ENCODE assay signal across 7 mouse cellular contexts in genomic region chr12:69241405-69241770, GRCm38 (mm10). TPM values are rescaled to one million over a fixed set of nuclear protein-coding genes. Genes with fewer than 3 reads are reported as not detected.
DNase-seq lines count a peak whose midpoint lies in the region; ATAC-seq and TF ChIP-seq lines count a peak whose summit lies in the region.

No protein-coding gene starts in this region.

- no peak for ATAC-seq in lung, embryonic 14.5 days (ENCODE audit: insufficient read depth)
- ATAC-seq in limb, embryonic 12.5 days (ENCODE audit: insufficient number of reproducible peaks, insufficient read depth, low FRiP score, low TSS enrichment, low read depth) = 0 out of 2 replicates have a peak, but pooled peaks have one; percentile 7

- WGBS in lung, embryonic 14.5 days = 0% methylated on average over 3 of the region's 3 CpGs
- WGBS in limb, embryonic 12.5 days = 0% methylated on average over 3 of the region's 3 CpGs
- 0% methylated on average over 3 of the region's 3 CpGs for WGBS in small intestine, adult 2 months

- no peaks in the 10 kb centered on the region for H3K4me1 ChIP-seq in lung, embryonic 14.5 days (ENCODE audit: insufficient read depth)
- H3K4me1 ChIP-seq in embryonic fibroblast, embryonic 13.5 days (ENCODE audit: control insufficient read depth, insufficient read depth, low read length) = no peaks in the 10 kb centered on the region; the same call in none of the 2 replicates
- H3K4me1 ChIP-seq in limb, embryonic 12.5 days (replicated peaks) = peaks cover 9% of the 10 kb centered on the region
- H3K4me1 ChIP-seq in small intestine, adult 2 months (ENCODE audit: control insufficient read depth, insufficient read depth, insufficient read length, low read length) = no peaks in the 10 kb centered on the region

- no peaks in the 10 kb centered on the region for H3K36me3 ChIP-seq in lung, embryonic 14.5 days (ENCODE audit: insufficient read depth)
- H3K36me3 ChIP-seq in limb, embryonic 12.5 days = no peaks in the 10 kb centered on the region
- no peaks in the 10 kb centered on the region for H3K36me3 ChIP-seq in small intestine, adult 2 months (ENCODE audit: control insufficient read depth, insufficient read depth, low read length)

- no peaks in the 10 kb centered on the region for H3K9me3 ChIP-seq in lung, embryonic 14.5 days (ENCODE audit: low read depth, low read length)
- H3K9me3 ChIP-seq in limb, embryonic 12.5 days = no peaks in the 10 kb centered on the region

- no peak for DNase-seq in lung, embryonic 14.5 days
- no peak for DNase-seq in lung, postnatal 10 days
- DNase-seq in right cerebral cortex, adult 2 months (ENCODE audit: low spot score in 2 of 2) = no peak
- DNase-seq in ovary, postnatal 14 days (ENCODE audit: low spot score) = no peak

- H3K27ac ChIP-seq in lung, embryonic 14.5 days (ENCODE audit: low read depth) = peak overlapping the region; percentile 78
- H3K27ac ChIP-seq in embryonic fibroblast, embryonic 13.5 days (ENCODE audit: insufficient read depth, low read length) = peak overlapping the region; percentile 6
- H3K27ac ChIP-seq in limb, embryonic 12.5 days = peak overlapping the region; percentile 84
- H3K27ac ChIP-seq in small intestine, adult 2 months (ENCODE audit: insufficient read depth, low read depth, low read length) = no peak overlapping the region

- H3K4me2 ChIP-seq in lung, embryonic 14.5 days = peak overlapping the region; percentile 75
- peak overlapping the region; percentile 67 for H3K4me2 ChIP-seq in limb, embryonic 12.5 days

- TF ChIP-seq POLR2A in embryonic fibroblast, embryonic 13.5 days (IDR thresholded peaks at IDR 0.05; ENCODE audit: low read depth, low read length) = no peak
- no peak for TF ChIP-seq POLR2A in small intestine, adult 2 months (IDR thresholded peaks at IDR 0.05; ENCODE audit: low read depth, low read length)

- no peaks in the 10 kb centered on the region for H3K27me3 ChIP-seq in lung, embryonic 14.5 days (ENCODE audit: insufficient read depth, low read length)
- H3K27me3 ChIP-seq in limb, embryonic 12.5 days = no peaks in the 10 kb centered on the region
- no peaks in the 10 kb centered on the region for H3K27me3 ChIP-seq in small intestine, adult 2 months (ENCODE audit: control insufficient read depth, insufficient read depth, low read length)

- peak overlapping the region; percentile 86 for H3K9ac ChIP-seq in lung, embryonic 14.5 days
- peak overlapping the region; percentile 83 for H3K9ac ChIP-seq in limb, embryonic 12.5 days (replicated peaks)

- H3K4me3 ChIP-seq in lung, embryonic 14.5 days (ENCODE audit: low read depth, low read length) = peak overlapping the region; percentile 68
- peak overlapping the region; percentile 69 for H3K4me3 ChIP-seq in embryonic fibroblast, embryonic 13.5 days (ENCODE audit: insufficient read depth, low read length)
- H3K4me3 ChIP-seq in limb, embryonic 12.5 days (replicated peaks) = peak overlapping the region; percentile 60
- H3K4me3 ChIP-seq in small intestine, adult 2 months (ENCODE audit: low read depth, low read length) = peak overlapping the region; percentile 68

- TF ChIP-seq CTCF in lung, embryonic 14.5 days (IDR thresholded peaks at IDR 0.05; ENCODE audit: low read depth) = no peak
- no peak for TF ChIP-seq CTCF in embryonic fibroblast, embryonic 13.5 days (IDR thresholded peaks at IDR 0.05; ENCODE audit: borderline replicate concordance, insufficient read depth, low read length)
- TF ChIP-seq CTCF in small intestine, adult 2 months (IDR thresholded peaks at IDR 0.05; ENCODE audit: extremely low read depth, insufficient read length, insufficient replicate concordance, low read depth, low read length) = no peak

RNA-seq across cellular contexts. Expression of gene Klhdc1, which starts 0.4 kb away (rescaled TPM):
- 3.2 and 3.9 TPM in 2 replicates for polyA plus RNA-seq in lung, embryonic 14.5 days (2014; fragmentation: Nextera tagmentation; extraction: Ambion mirVana)
- 5.9 and 6.7 TPM in 2 replicates for polyA plus RNA-seq in embryonic fibroblast, embryonic 13.5 days (2011; ENCODE audit: insufficient read length, low read depth, missing spikeins)
- polyA plus RNA-seq in limb, embryonic 12.5 days (2016; fragmentation: Nextera tagmentation; extraction: Ambion mirVana) = 4.9 and 6.9 TPM in 2 replicates
- 0.08 and 2.6 TPM in 2 replicates for polyA plus RNA-seq in small intestine, adult 2 months (2012; rRNA removed)

RNA-seq across cellular contexts. Expression of gene Pole2, which starts 13.4 kb away (rescaled TPM):
- 39.1 and 41.1 TPM in 2 replicates for polyA plus RNA-seq in lung, embryonic 14.5 days (2014; fragmentation: Nextera tagmentation; extraction: Ambion mirVana)
- polyA plus RNA-seq in embryonic fibroblast, embryonic 13.5 days (2011; ENCODE audit: insufficient read length, low read depth, missing spikeins) = 10.0 and 11.9 TPM in 2 replicates
- 30.5 and 32.6 TPM in 2 replicates for polyA plus RNA-seq in limb, embryonic 12.5 days (2016; fragmentation: Nextera tagmentation; extraction: Ambion mirVana)
- polyA plus RNA-seq in small intestine, adult 2 months (2012; rRNA removed) = 0.95 and 3.4 TPM in 2 replicates

RNA-seq across cellular contexts. Expression of gene Gm49384, which starts 37.3 kb away (rescaled TPM):
- 28.1 and 28.7 TPM in 2 replicates for polyA plus RNA-seq in lung, embryonic 14.5 days (2014; fragmentation: Nextera tagmentation; extraction: Ambion mirVana)
- polyA plus RNA-seq in embryonic fibroblast, embryonic 13.5 days (2011; ENCODE audit: insufficient read length, low read depth, missing spikeins) = 10.8 and 12.2 TPM in 2 replicates
- 28.4 and 36.2 TPM in 2 replicates for polyA plus RNA-seq in limb, embryonic 12.5 days (2016; fragmentation: Nextera tagmentation; extraction: Ambion mirVana)
- not detected in 2 replicates for polyA plus RNA-seq in small intestine, adult 2 months (2012; rRNA removed)

RNA-seq across cellular contexts. Expression of gene Dnaaf2, which starts 43.2 kb away (rescaled TPM):
- polyA plus RNA-seq in lung, embryonic 14.5 days (2014; fragmentation: Nextera tagmentation; extraction: Ambion mirVana) = 9.3 and 11.3 TPM in 2 replicates
- polyA plus RNA-seq in embryonic fibroblast, embryonic 13.5 days (2011; ENCODE audit: insufficient read length, low read depth, missing spikeins) = 1.9 and 2.8 TPM in 2 replicates
- polyA plus RNA-seq in limb, embryonic 12.5 days (2016; fragmentation: Nextera tagmentation; extraction: Ambion mirVana) = 14.6 and 16.0 TPM in 2 replicates
- 0.50 and 0.93 TPM in 2 replicates for polyA plus RNA-seq in small intestine, adult 2 months (2012; rRNA removed)

RNA-seq across cellular contexts. Expression of gene Gm49383, which starts 44.5 kb away (rescaled TPM):
- polyA plus RNA-seq in lung, embryonic 14.5 days (2014; fragmentation: Nextera tagmentation; extraction: Ambion mirVana) = 31.4 and 31.6 TPM in 2 replicates
- polyA plus RNA-seq in embryonic fibroblast, embryonic 13.5 days (2011; ENCODE audit: insufficient read length, low read depth, missing spikeins) = 3.7 and 4.4 TPM in 2 replicates
- polyA plus RNA-seq in limb, embryonic 12.5 days (2016; fragmentation: Nextera tagmentation; extraction: Ambion mirVana) = 37.9 and 40.8 TPM in 2 replicates
- 0.51 and 1.6 TPM in 2 replicates for polyA plus RNA-seq in small intestine, adult 2 months (2012; rRNA removed)

Comparison
In these comparisons a context has a peak if more than half of its experiments do, and no peak if none do; other contexts are left out.
1. RNA of gene Gm49384, which starts 37.3 kb away (polyA plus RNA-seq): 28.4 to 36.2 TPM in limb, embryonic 12.5 days, 28.1 to 28.7 TPM in lung, embryonic 14.5 days and 10.8 to 12.2 TPM in embryonic fibroblast, embryonic 13.5 days; not detected in small intestine, adult 2 months; every median in the first group is over 10 times any median in the second.
2. Peak in every context shown above with its lines, with median percentiles within 50 percentile points of each other: H3K4me3 ChIP-seq.